Mouse (Mus musculus) spleen, adult 18-20 months (tissue): Measurements from ENCODE around the gene AC109138.7.

Source experiments
- DNase-seq, 2 experiments: peaks; one replicate each; pipeline ENCODE4 v3.0.0; 2022; ENCODE audit warnings: mixed read lengths in 2 of 2

Gene AC109138.7

DNA sequence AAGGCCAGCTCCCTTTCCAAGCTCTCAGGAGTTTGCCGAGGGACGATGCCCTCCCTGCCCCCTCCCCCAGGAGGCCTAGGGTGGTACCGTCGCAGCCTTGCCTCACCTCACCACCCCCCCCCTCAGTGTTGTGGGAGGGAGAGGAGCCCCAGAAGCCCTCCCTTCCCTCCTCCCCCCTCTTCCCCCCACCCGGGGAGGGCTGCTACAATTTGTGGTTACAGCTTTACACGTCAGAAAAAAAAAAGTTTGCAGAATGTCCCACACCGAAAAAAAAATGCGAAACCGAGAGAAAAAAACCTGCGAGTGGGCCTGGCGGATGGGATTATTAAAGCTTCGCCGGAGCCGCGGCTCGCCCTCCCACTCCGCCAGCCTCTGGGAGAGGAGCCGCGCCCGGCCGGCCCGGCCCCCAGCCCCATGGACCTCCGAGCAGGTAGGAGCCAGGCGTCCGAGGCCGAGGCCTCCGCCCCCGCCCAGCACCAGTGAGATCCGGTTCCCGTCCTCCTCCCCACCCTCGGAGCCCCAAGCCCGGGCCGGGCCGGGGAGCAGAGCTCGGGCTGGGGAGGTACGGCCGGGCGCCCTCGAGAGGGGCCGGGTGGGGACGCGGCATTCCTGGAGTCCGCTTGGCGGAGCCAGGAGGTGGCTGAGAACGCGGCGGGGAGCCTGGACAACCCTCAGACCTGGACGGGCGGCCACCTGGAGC, at the start of gene AC109138.7, which contains the start of gene Clcf1:
AC109138.7 (plus strand) TSS at position 287 of the 700 bp plus-strand sequence.
Clcf1 (plus strand) TSS at position 168 of the 700 bp plus-strand sequence.
- peak; percentile 78 to 82 for DNase-seq

GRCm38 (mm10) chr19:4164721-4165120, 49.4 kb upstream of the AC109138.7 start:
- DNase-seq: peak in 1 of 2 experiments; percentile 5

DNA sequence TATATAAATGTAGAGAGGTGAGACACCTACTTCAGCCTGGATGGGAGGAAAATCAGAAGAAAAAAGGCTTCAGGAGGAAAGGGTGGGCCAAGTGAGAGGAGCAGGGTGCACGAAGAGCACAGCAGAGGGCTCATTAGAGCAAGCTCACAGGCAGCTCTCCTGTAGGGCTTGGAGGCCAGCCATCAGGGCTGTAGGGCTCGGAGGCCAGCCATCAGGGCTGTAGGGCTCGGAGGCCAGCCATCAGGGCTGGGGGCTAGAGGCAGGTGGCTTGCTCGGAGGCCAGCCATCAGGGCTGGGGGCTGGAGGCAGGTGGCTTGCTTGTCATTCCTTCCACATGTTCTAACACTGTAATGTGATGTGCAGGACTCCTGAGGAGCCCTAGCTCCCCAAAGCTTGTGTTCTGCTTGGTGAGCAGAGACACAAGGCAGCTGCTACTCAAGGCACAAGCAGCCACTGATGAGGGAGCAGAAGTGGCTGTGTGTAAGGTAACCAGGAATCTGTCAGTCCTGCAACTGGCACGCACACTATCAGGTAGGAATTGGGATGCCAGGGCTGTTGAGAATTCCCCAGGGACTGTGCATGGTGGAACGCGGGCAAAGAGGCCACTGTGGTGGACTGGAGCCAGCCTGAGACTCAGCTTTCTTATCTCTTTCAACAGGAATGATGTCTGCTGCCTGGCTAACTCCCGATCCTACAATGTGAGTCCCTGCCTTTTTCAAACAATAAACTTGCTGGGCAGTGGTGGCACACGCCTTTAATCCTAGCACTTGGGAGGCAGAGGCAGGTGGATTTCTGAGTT, 47.3 kb upstream of the AC109138.7 start:
- DNase-seq: peak in 1 of 2 experiments; percentile 5

GRCm38 (mm10) chr19:4169378-4169784, 44.8 kb upstream of the AC109138.7 start:
- peak; percentile 99 to 100 for DNase-seq

DNA sequence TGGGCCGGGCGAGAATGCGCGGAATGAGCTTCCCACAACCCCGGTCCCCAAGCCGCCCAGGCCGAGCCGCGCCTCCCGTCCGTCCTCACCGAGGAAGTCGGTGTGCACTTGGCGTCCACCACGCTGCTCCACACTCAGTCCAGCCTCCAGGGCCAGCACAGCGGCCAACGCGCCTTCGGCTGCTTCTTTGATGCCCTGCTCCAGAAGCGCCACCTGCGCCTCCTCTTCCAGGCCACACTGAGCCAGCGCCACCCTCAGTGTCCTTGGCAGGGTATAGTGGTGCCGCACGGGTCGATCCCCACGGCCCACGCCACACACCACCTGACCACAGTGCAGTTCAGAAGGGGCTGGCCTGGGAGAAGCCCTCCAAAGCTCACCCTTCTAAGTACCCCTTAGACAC, 44.3 kb upstream of the AC109138.7 start:
- no peak for DNase-seq

DNA sequence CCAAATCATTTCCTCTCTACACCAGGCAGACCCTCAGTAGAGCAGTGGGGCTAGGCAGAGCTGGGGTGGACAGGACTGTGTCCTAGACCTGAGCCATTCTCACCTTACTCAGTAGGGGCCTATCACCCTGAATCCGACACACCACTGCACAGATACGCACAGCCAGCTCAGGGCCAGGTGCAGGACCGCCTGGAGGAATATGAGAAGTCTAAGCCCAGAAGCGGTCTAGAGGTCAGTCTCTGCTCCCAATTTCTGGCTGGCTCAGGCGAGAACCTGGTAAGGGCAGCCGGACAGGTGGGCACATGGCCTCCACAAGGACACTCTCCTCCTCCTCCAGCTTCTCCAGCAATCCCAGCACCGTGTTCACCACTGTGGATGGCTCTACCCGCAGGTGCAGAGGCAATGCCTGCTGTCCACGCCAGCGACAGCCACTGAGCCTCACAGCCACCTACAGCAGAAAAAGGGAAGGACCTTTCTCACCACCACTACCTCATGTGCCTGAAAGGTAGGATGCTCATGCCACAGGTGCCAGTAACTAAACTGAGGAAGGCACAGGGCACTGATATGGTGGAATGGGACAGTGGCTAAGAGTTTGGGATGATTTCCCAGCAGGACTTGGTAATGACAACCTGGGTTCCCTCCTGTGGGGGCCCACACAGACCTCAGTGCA, 43.3 kb upstream of the AC109138.7 start:
- DNase-seq: no peak

DNA sequence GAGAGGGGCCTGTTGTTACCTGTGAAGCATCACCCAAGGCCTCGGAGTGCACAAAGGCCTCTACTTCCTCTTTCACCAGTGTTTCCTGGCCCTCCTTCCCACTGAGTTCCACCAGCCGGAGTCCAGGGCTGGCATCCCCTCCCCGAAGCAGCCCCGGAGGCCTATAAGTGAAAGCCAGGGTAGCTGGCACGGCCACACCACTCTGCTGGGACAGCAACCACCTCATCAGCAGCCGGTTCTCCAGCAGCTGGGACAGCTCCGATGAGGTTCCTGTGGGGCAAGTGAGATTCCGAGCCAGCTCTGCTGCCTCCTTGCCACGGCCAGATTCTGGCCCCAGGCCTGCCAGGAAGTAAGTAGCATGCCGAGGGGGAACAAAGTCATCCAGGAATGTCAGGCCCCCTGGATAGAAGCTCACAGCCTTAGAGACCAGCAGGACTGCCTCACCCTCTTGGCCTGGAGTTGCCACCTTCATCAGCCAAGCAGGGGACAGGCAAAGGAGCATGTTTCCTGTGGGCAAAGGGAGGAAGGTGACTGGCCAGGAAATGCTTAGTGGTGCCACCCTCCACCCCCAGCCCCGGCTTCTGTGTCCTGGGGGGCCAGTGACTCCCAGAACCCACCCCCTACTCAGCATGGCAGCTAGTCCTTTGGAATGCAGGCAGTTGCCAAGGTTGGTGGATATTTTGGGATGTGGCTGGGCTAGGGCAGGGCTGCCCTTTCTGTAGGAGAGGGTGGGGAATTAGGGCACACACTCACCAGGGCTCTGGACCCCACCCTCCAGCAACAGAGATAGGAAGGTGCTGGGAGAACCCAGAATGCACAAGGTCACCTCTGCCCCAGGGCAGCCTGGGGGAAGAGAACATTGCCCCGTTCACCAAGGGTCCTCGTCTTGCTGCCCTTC, 42.5 kb upstream of the AC109138.7 start:
- DNase-seq: no peak

GRCm38 (mm10) chr19:4172925-4173324, 41.2 kb upstream of the AC109138.7 start:
- no peak for DNase-seq

GRCm38 (mm10) chr19:4175368-4175947, 38.7 kb upstream of the AC109138.7 start, which contains the start of gene Carns1:
Gene Carns1, minus strand, starts transcription at chr19:4175479.
- no peak for DNase-seq

- DNase-seq: no peak
Observed at GRCm38 (mm10) chr19:4180411-4180810, 33.7 kb upstream of the AC109138.7 start.

DNA sequence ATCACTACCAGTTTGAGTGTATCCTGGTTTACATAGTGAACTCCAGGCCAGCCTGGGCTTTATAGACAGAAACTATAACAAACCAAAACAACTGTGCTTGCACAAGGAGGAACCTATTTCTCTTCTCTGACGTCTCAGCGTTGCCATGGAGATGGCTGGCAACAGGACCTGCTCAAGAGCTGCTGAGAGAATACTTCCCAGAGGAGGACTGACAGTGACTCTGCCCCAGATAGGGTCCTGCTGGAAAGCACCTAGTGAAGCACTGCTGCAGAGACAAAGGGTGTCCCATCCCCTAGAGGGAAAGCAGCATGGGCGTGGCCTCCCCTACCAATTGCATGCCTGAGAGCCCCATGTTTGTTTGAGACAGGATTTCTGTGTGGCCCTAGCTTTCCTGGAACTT, 32.3 kb upstream of the AC109138.7 start:
- peak; percentile 60 to 66 for DNase-seq

DNA sequence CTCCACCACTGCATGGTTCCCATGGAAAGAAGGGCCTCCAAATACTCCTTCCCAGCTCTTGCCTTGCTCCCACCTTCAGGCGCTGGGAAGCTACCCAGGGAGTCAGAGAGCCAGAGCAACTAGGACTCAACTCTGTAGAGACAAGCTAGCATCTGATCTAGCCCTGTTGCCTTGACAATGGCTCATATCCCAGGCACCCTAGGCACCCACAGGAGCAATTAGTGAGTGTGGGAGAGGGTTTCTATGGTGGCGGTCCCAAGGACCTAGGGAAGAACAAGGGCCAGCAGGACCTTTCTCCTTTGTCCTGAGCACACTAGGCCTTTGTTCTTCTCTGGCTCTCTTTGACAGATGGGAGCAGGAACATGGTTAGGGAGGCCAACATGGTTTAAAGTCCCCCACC, 30.5 kb upstream of the AC109138.7 start:
- DNase-seq: no peak

DNA sequence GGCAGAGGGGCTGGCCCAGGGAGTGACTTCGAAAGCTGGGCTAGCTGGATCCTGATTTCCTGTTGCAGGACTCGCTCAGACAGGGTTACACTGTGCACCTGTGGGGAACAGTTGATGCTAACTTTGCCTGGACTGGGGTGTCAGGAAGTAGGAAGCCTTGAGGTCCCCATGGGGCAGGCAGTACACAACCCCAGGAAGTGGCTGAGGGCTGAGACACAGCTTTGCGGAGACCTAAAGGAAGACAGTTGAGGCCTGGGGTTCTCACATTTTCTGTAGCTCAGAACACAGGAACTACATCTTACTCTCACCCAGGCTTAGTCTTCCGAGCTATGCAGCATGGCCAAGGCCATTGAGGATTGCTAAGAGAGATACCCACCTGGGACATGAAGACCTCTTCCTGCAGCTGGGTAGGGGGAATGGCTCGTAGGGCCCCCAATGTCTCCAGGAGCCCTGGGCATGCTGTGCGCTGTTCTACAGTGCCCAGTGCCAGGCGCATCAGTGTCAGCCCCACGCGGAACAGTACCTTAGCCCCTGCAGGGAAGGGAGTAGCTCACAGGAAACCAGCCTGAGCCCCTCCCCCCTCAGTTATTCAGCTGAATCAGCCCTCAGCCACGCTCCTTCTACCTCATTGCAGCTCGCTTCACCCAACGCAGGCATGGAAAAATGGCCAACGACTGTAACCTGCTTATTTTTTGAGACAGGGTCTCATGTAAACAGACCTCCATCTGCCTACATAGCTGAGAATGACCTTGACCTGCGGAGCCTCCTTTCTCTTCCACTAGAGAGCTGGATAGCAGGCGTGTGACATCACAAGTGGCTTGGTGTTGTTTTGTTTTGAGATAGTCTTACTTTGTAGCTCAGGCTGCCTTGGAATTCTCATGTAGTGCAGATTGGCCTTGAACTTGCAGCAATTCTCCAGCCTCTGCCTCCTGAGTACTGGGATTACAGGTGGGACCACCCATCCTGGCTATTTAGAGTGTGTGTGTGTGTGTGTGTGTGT, 28.9 kb upstream of the AC109138.7 start:
- peak; percentile 72 to 73 for DNase-seq

DNA sequence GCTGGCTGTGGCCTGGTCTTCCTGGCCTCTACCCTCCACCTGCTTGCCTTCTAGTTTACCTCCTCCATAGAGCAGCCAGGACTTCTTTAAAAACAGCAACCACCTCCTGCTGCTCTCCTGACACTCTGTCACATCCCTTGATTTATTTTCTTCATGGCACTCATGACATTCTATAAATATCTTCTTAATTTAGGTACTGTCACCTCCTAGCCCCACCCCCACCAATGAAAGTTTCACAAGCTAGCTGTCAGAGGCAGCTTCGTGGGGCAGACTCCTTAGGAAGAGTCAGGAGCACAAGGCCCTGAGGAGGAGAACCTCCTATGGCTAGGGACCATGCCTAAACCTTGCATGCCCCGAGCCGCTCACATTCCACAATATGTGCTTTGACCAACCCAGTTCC, 26.9 kb upstream of the AC109138.7 start:
- DNase-seq: no peak

DNA sequence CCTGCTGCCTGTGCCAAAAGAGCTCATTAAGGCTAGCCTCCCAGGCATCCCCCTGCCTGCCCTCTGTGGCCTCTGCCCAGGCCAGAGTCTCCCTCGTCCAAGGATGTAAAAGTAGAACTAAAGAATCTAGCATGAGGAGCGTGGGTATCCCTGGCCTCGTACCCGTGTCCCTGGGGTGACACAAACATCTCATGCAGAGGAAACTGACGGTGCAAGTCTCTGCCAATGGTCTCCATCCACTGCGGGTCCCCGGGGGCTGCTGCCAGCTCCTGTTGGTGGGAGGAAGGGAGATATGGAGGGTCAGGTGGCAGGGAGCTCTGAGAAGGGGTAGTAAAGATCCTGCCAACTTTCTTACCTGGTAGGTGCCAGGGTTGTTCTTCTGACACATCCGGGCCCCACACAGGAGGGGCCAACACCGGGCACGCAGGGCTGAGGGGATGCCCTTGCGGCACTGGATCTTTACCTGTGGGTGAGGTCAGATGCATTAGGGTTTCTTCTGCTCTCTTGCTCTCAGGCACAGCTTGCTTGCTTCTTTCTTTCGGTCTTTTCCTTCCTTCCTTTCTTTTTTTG, 25.0 kb upstream of the AC109138.7 start:
- DNase-seq: no peak

DNA sequence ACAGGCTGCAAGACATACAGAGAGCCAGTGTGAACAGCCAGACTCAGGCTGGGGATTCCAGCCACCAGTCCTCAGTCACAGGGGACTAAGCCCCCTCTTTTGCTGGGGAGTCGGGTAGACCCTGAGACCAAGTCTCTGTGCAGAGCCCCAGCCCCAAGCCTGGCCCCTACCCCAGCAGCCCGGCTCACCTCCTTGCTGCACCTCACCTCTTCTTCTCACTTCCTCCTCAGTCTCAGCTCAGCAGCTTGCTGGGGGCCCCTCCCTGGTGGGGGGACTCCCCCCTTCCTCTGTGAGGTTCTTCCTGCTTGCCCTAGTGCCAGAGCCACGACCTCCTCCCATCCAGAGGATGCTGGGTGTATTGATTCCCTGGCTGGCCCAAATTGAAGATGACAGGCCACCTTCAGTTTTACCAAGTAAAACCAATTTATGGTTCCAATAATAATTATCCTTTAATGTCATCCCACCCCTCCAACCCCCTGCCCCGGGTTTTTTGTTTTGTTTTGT, 23.3 kb upstream of the AC109138.7 start, which contains the start of gene Tbc1d10c:
Tbc1d10c (minus strand) TSS at position 454 of the 504 bp plus-strand sequence.
- DNase-seq: peak; percentile 83 to 88

- DNase-seq: peak; percentile 95 to 97
Observed at GRCm38 (mm10) chr19:4191528-4192250, 22.5 kb upstream of the AC109138.7 start, which contains the start of gene Ppp1ca. Gene Ppp1ca, plus strand, starts transcription at chr19:4192065.

GRCm38 (mm10) chr19:4192251-4192985, 21.7 kb upstream of the AC109138.7 start:
- DNase-seq: no peak
